Mouse (Mus musculus) kidney, adult 2 months (tissue): ENCODE measurements around the gene Tex48. TPM values are rescaled to one million over a fixed set of nuclear protein-coding genes. Genes with fewer than 3 reads are reported as not detected.
A peak's percentile ranks its signal among the peaks of the same experiment; 100 is the strongest.

Source experiments
- DNase-seq: peaks from one replicate; pipeline ENCODE4 v3.0.0; 2021
- H3K27ac ChIP-seq: fragments of 200-500 bp; 2 replicates; pipeline ENCODE4 v1.5.1; 2012; ENCODE audit warnings: low read depth, low read length, control low read depth, inconsistent platforms; ENCODE audit not compliant: insufficient read depth
- H3K27me3 ChIP-seq: fragments of 200-500 bp; replicated peaks from 2 replicates; pipeline ENCODE4 v1.6.1; 2012; ENCODE audit warnings: mild to moderate bottlenecking, moderate library complexity, low read length, inconsistent platforms; ENCODE audit not compliant: control insufficient read depth, insufficient read depth
- H3K36me3 ChIP-seq: fragments of 200-500 bp; 2 replicates; pipeline ENCODE4 v1.6.1; 2012; ENCODE audit warnings: mild to moderate bottlenecking, moderate library complexity, low read length, inconsistent platforms; ENCODE audit not compliant: control insufficient read depth, insufficient read depth
- H3K4me1 ChIP-seq: fragments of 200-500 bp; 2 replicates; pipeline ENCODE4 v1.6.1; 2011; ENCODE audit warnings: low read length; ENCODE audit not compliant: control insufficient read depth, insufficient read depth
- H3K4me3 ChIP-seq: fragments of 200-500 bp; 2 replicates; pipeline ENCODE4 v1.5.1; 2011; ENCODE audit warnings: mild to moderate bottlenecking, low read depth, low read length, control low read depth; ENCODE audit not compliant: insufficient read depth
- CTCF ChIP-seq: fragments of 200-500 bp; conservative IDR thresholded peaks from 2 replicates; pipeline ENCODE4 v1.5.1; 2011; ENCODE audit warnings: low read depth, mild to moderate bottlenecking, control low read depth, low read length, moderate library complexity, mixed read lengths; ENCODE audit not compliant: insufficient read depth, insufficient read length
- POLR2A ChIP-seq: fragments of 200-500 bp; IDR thresholded peaks from one replicate; pipeline ENCODE4 v1.6.1; 2011; ENCODE audit warnings: low read depth, low read length, control low read depth
- WGBS: fragments of 180-500 bp; shearing (Covaris S2); methylation state at CpG from one replicate; pipeline ENCODE4 v1.1.7; 2018; 5-methylcytosine and 5-hydroxymethylcytosine counted together
- polyA plus RNA-seq: library from polyadenylated mRNA; depleted of rRNA; stranded (reverse); fragments of >200 nt; gene quantifications from 2 replicates; pipeline ENCODE4 v1.2.3, GENCODE M21; 2012

Tex48 gene
- polyA plus RNA-seq, 1 experiment = not detected

DNA sequence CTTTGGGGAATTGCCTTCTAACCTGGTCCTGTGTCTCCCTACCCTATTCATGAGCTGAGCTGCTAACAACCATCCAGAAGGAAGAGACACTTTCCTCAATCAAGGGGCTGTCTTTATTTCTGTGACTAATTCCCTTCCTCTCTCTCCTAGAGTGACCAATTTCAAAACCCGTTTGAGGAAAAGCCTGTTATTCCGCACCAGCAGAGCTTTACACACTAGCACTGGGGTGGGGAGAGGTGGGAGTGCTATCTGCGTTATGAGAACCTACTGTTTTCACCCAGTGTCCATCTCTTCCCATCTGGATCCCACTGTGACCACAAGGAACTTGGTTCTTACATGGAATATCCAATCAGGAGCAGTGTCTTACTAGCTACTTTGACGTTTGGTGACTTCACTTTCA is 36.9 kb upstream of the Tex48 start:
- no peaks in the 10 kb centered on the region for H3K27me3 ChIP-seq
- DNase-seq = no peak
- no peaks in the 10 kb centered on the region for H3K36me3 ChIP-seq
- WGBS = 41% methylated on average over 4 of the region's 4 CpGs
- TF ChIP-seq POLR2A = no peak
- TF ChIP-seq CTCF = no peak
- H3K4me1 ChIP-seq = no peaks in the 10 kb centered on the region
- no peak overlapping the region for H3K4me3 ChIP-seq
- H3K27ac ChIP-seq = no peak overlapping the region

DNA sequence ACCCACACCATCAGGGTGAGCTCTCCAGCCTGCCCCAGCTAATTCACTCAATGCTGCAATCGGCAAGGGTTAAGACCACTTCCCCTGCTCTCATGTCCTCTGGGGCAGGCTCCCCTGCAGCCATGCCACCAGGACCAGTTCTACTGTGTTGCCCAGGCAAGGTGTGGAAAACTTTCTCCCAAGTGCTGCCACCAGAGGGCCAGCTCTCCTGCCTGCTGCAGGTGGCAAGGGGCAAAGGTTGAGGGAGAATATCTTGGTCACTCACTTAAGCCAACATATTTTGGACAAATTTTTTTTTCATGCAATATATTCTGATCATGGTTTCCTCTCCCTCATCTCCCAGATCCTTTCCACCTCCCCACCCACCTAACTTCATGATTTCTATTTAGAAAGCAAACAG is 32.2 kb upstream of the Tex48 start:
- H3K4me1 ChIP-seq = no peaks in the 10 kb centered on the region
- no peak overlapping the region for H3K27ac ChIP-seq
- TF ChIP-seq POLR2A (no peak), CTCF (peak; percentile 55)
- H3K36me3 ChIP-seq = no peaks in the 10 kb centered on the region
- no peaks in the 10 kb centered on the region for H3K27me3 ChIP-seq
- peak; percentile 50 for DNase-seq
- 65% methylated on average over 1 of the region's 1 CpGs for WGBS
- H3K4me3 ChIP-seq = no peak overlapping the region

DNA sequence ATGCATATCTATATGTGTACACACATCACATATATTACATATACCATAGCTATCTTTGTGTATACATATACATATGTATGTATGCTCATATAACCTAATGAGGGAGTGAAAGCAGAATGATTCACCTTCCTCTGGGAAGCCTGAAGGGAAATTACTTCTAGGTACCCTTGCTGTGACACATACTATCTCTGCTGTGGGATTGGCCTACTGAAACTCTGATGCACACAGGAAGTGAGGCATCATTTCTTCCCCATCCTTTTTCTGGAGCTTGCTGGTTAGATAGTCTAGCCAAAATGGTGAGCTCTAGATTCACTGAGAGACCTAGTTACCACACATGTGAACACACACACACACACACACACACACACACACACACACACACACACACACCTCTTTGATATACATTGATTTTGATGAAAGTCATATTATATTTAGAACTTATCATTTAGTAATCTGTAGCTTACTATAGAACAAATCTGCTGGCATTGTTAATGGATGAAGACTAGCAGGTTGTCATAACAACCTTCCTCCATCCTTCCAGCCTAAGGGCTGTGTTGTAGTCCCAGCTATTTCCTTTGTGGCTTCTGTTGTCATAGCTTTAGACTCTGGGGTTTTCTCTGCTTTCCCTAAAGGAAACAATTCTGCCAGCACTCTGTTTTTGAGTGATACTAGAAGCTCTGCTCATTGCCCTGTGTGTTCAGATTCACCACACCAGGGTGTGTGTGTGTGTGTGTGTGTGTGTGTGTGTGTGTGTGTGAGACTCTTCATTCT is 21.9 kb upstream of the Tex48 start:
- H3K27me3 ChIP-seq = no peaks in the 10 kb centered on the region
- TF ChIP-seq POLR2A (no peak), CTCF (no peak)
- DNase-seq = no peak
- H3K27ac ChIP-seq = no peak overlapping the region
- no peaks in the 10 kb centered on the region for H3K4me1 ChIP-seq
- no peak overlapping the region for H3K4me3 ChIP-seq
- no peaks in the 10 kb centered on the region for H3K36me3 ChIP-seq

DNA sequence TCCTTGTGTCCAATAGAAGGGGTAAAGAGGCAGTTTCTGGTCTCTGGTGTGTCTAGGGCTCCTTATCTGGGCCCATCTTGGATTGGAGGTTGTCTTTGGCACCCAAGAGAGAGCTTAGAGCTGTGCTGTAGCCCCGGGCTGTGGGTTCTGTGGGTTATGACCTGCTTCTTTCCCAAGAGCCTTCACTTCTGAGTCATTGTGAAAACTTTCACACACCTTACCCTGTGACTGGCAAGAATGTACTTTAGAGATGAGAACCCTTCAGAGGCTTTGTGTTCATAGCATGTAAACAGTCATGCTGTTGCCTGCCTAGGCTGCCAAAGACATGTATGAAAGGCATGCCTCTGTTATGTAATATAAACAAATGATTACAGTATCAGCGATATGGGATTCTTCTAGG is 17.6 kb upstream of the Tex48 start:
- DNase-seq = no peak
- Histone ChIP-seq H3K4me3 (no peak overlapping the region), H3K36me3 (no peaks in the 10 kb centered on the region), H3K4me1 (no peaks in the 10 kb centered on the region), H3K27me3 (no peaks in the 10 kb centered on the region), H3K27ac (no peak overlapping the region)
- 83% methylated on average over 2 of the region's 2 CpGs for WGBS
- TF ChIP-seq CTCF = no peak
- no peak for TF ChIP-seq POLR2A

DNA sequence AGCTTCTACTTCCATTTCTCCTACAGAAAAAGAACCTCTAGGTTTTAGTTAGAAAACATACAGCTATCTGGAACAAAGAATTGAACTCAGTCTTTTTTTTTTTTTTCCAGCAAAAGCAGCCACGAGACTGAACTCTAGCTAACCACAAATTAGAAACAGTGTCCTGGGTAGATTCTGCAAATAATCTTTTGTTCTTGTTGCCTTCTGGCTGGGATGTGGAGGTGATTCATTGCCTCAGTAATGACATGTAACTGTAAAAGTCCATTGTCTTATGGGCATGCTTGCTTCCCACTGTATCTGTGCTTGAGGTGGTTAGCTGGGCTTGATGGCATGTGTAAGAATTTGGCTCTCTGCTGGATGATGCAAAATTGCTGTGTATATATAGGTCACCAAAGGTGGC is 16.4 kb upstream of the Tex48 start:
- Histone ChIP-seq H3K4me1 (no peaks in the 10 kb centered on the region), H3K27ac (no peak overlapping the region), H3K36me3 (no peaks in the 10 kb centered on the region), H3K4me3 (no peak overlapping the region), H3K27me3 (no peaks in the 10 kb centered on the region)
- no peak for DNase-seq
- TF ChIP-seq CTCF (no peak), POLR2A (no peak)
- 57% methylated on average over 1 of the region's 1 CpGs for WGBS

DNA sequence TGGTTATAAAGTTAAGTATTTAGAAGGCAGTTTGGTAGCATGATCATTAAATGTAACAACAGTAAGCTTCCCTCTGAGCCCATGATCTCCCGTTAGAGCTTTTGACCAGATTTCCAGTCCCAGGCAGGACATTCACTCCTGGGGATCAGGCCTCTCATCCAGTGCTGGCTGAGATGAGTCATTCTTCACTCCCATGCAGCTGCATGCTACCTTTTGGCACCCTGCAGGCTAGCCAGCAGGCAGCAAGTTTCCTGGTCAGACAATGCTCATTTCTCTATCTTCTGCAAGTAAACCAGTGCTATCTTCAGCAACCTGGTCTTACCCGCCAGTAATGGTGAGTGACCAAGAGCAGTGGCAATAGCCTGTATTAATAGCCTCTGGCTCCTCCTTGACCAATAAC is 11.0 kb upstream of the Tex48 start:
- no peak for DNase-seq
- Histone ChIP-seq H3K27me3 (no peaks in the 10 kb centered on the region), H3K36me3 (no peaks in the 10 kb centered on the region), H3K4me3 (no peak overlapping the region), H3K27ac (no peak overlapping the region), H3K4me1 (no peaks in the 10 kb centered on the region)
- TF ChIP-seq CTCF = no peak
- TF ChIP-seq POLR2A = no peak
- WGBS = 86% methylated on average over 2 of the region's 2 CpGs

DNA sequence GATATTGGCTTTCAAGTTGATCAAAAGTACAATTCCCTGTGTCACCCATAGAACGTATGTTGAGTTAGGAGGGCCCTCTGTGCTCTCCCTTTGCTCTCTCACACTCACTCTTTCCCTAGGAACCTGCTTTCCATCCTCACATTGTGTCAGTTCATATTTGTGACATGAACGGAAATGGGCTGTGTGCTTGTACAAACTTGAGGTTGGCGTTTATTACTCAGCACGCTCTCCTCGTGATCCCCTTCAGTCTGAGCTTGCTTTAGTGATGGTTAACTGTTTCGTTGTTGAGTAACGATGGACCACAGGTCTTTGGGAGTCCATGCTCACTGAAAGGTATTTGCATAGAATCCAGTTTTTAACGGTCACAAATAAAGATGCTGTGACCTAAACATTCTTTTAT is 4.9 kb upstream of the Tex48 start:
- Histone ChIP-seq H3K27me3 (no peaks in the 10 kb centered on the region), H3K27ac (no peak overlapping the region), H3K4me3 (no peak overlapping the region), H3K4me1 (no peaks in the 10 kb centered on the region), H3K36me3 (no peaks in the 10 kb centered on the region)
- TF ChIP-seq CTCF (no peak), POLR2A (no peak)
- DNase-seq = no peak
- 83% methylated on average over 8 of the region's 8 CpGs for WGBS
